ENCODE assay signal across 28 mouse cellular contexts in genomic region chr9:106776116-106776515, GRCm38 (mm10). TPM values are rescaled to one million over a fixed set of nuclear protein-coding genes. Genes with fewer than 3 reads are reported as not detected.
A peak's percentile ranks its signal among the peaks of the same experiment; 100 is the strongest.
DNase-seq lines count a peak whose midpoint lies in the region; ATAC-seq and TF ChIP-seq lines count a peak whose summit lies in the region.
"Had no signal": no experiment of that assay in that cellular context is flagged by ENCODE, and none has a peak within 500 bp of the region (broad histone marks: within the 10 kb centered on the region; RNA-seq: fewer than 3 reads in every experiment).

No protein-coding gene starts in this region.

- no peaks in the 10 kb centered on the region for H3K9me3 ChIP-seq in heart, embryonic 12.5 days (replicated peaks)
- H3K9me3 ChIP-seq in heart, embryonic 11.5 days (replicated peaks; ENCODE audit: control insufficient read depth, low read length) = no peaks in the 10 kb centered on the region
- H3K9me3 ChIP-seq in liver, embryonic 11.5 days (ENCODE audit: control insufficient read depth, low read length) = no peaks in the 10 kb centered on the region
- H3K9me3 ChIP-seq in liver, embryonic 14.5 days (ENCODE audit: control insufficient read depth, low read length) = no peaks in the 10 kb centered on the region
- H3K9me3 ChIP-seq: embryonic facial prominence, embryonic 13.5 days; embryonic facial prominence, embryonic 15.5 days; forebrain, embryonic 10.5 days; forebrain, embryonic 12.5 days; G1E had no signal

- H3K9ac ChIP-seq in heart, embryonic 12.5 days = no peak overlapping the region
- no peak overlapping the region for H3K9ac ChIP-seq in heart, embryonic 11.5 days (ENCODE audit: low read depth, low read length)
- H3K9ac ChIP-seq in liver, embryonic 11.5 days (ENCODE audit: low read depth, low read length) = no peak overlapping the region
- no peak overlapping the region for H3K9ac ChIP-seq in liver, embryonic 14.5 days (replicated peaks)
- H3K9ac ChIP-seq: embryonic facial prominence, embryonic 13.5 days; embryonic facial prominence, embryonic 15.5 days; forebrain, embryonic 12.5 days had no signal

- TF ChIP-seq CTCF in liver, embryonic 14.5 days (IDR thresholded peaks at IDR 0.05; ENCODE audit: low read depth) = no peak

- no peaks in the 10 kb centered on the region for H3K27me3 ChIP-seq in heart, embryonic 12.5 days (replicated peaks)
- no peaks in the 10 kb centered on the region for H3K27me3 ChIP-seq in heart, embryonic 11.5 days (ENCODE audit: control insufficient read depth, insufficient read depth, low read length)
- H3K27me3 ChIP-seq in liver, embryonic 11.5 days (replicated peaks; ENCODE audit: control insufficient read depth, insufficient read depth, low read length) = no peaks in the 10 kb centered on the region
- no peaks in the 10 kb centered on the region for H3K27me3 ChIP-seq in liver, embryonic 14.5 days (ENCODE audit: control insufficient read depth, insufficient read depth, low read length)
- H3K27me3 ChIP-seq: CH12.LX; embryonic facial prominence, embryonic 13.5 days; embryonic facial prominence, embryonic 15.5 days; forebrain, embryonic 12.5 days; Patski had no signal

- WGBS in heart, embryonic 12.5 days = 58% methylated on average over 1 of the region's 1 CpGs
- 68% methylated on average over 1 of the region's 1 CpGs for WGBS in heart, embryonic 11.5 days (ENCODE audit: insufficient replicate concordance)
- WGBS in liver, embryonic 11.5 days = 55% methylated on average over 1 of the region's 1 CpGs
- WGBS in liver, embryonic 14.5 days (ENCODE audit: insufficient replicate concordance) = 29% methylated on average over 1 of the region's 1 CpGs

- no peak overlapping the region for H3K4me3 ChIP-seq in heart, embryonic 12.5 days
- no peak overlapping the region for H3K4me3 ChIP-seq in heart, embryonic 11.5 days (ENCODE audit: low read depth, low read length)
- H3K4me3 ChIP-seq in liver, embryonic 11.5 days (ENCODE audit: low read depth, low read length) = no peak overlapping the region
- no peak overlapping the region for H3K4me3 ChIP-seq in liver, embryonic 14.5 days (ENCODE audit: insufficient read depth in 1 of 2, low read depth in 2 of 2, low read length in 2 of 2)
- H3K4me3 ChIP-seq: embryonic facial prominence, embryonic 13.5 days; embryonic facial prominence, embryonic 15.5 days; erythroblast, embryonic 14.5 days; forebrain, embryonic 10.5 days; forebrain, embryonic 12.5 days had no signal

- H3K27ac ChIP-seq in heart, embryonic 12.5 days (ENCODE audit: poor library complexity, severe bottlenecking) = no peak overlapping the region
- H3K27ac ChIP-seq in heart, embryonic 11.5 days (ENCODE audit: low read depth, low read length) = no peak overlapping the region
- H3K27ac ChIP-seq in liver, embryonic 11.5 days (ENCODE audit: low read depth, low read length) = no peak overlapping the region
- H3K27ac ChIP-seq in liver, embryonic 14.5 days = no peak overlapping the region
- H3K27ac ChIP-seq: embryonic facial prominence, embryonic 13.5 days; embryonic facial prominence, embryonic 15.5 days; forebrain, embryonic 10.5 days; forebrain, embryonic 12.5 days had no signal

- no peak for TF ChIP-seq EP300 in liver, embryonic 14.5 days (IDR thresholded peaks at IDR 0.05; ENCODE audit: low read depth)

- no peak overlapping the region for H3K4me2 ChIP-seq in heart, embryonic 12.5 days
- no peak overlapping the region for H3K4me2 ChIP-seq in heart, embryonic 11.5 days
- H3K4me2 ChIP-seq in liver, embryonic 11.5 days = no peak overlapping the region
- H3K4me2 ChIP-seq in liver, embryonic 14.5 days (ENCODE audit: low read depth) = no peak overlapping the region
- H3K4me2 ChIP-seq: embryonic facial prominence, embryonic 13.5 days; embryonic facial prominence, embryonic 15.5 days; forebrain, embryonic 12.5 days had no signal

- ATAC-seq in heart, embryonic 12.5 days (ENCODE audit: insufficient number of reproducible peaks, low FRiP score) = no peak
- no peak for ATAC-seq in heart, embryonic 11.5 days (replicated peaks; ENCODE audit: insufficient number of reproducible peaks, low FRiP score, low TSS enrichment)
- ATAC-seq in liver, embryonic 11.5 days (replicated peaks; ENCODE audit: low FRiP score) = peak; percentile 57; the same call in 1 of the 2 replicates
- peak; percentile 56; the same call in 1 of the 2 replicates for ATAC-seq in liver, embryonic 14.5 days (ENCODE audit: insufficient read depth)
- ATAC-seq: activated CD4-positive, CD25-positive, alpha-beta regulatory T cell, adult 4 months; CD4-positive, CD25-positive, alpha-beta regulatory T cell, adult 4 months; forebrain, embryonic 14.5 days; Patski had no signal

- H3K36me3 ChIP-seq in heart, embryonic 12.5 days = no peaks in the 10 kb centered on the region
- H3K36me3 ChIP-seq in heart, embryonic 11.5 days (ENCODE audit: control insufficient read depth, insufficient read depth, low read length) = no peaks in the 10 kb centered on the region
- no peaks in the 10 kb centered on the region for H3K36me3 ChIP-seq in liver, embryonic 11.5 days (ENCODE audit: control insufficient read depth, insufficient read depth, low read length)
- H3K36me3 ChIP-seq in liver, embryonic 14.5 days (replicated peaks; ENCODE audit: control insufficient read depth, insufficient read depth, low read depth) = no peaks in the 10 kb centered on the region
- H3K36me3 ChIP-seq: embryonic facial prominence, embryonic 13.5 days; embryonic facial prominence, embryonic 15.5 days; forebrain, embryonic 12.5 days had no signal

- H3K4me1 ChIP-seq in heart, embryonic 12.5 days (replicated peaks) = peaks cover 18% of the 10 kb centered on the region
- peaks cover 5% of the 10 kb centered on the region; the same call in 1 of the 2 replicates for H3K4me1 ChIP-seq in heart, embryonic 11.5 days (ENCODE audit: control insufficient read depth, insufficient read depth, low read length)
- no peaks in the 10 kb centered on the region; the same call in 1 of the 2 replicates for H3K4me1 ChIP-seq in liver, embryonic 11.5 days (replicated peaks; ENCODE audit: control insufficient read depth, insufficient read depth, low read length)
- H3K4me1 ChIP-seq in liver, embryonic 14.5 days (replicated peaks; ENCODE audit: control insufficient read depth in 2 of 2, insufficient read depth in 2 of 2, low read length in 1 of 2) = peaks cover 5 to 20% of the 10 kb centered on the region in 2 experiments
- H3K4me1 ChIP-seq: embryonic facial prominence, embryonic 13.5 days; embryonic facial prominence, embryonic 15.5 days; forebrain, embryonic 12.5 days had no signal

- DNase-seq in heart, adult 11 months = peak; percentile 25
- DNase-seq in heart, adult 8-10 months (ENCODE audit: low spot score) = peak; percentile 7
- no peak for DNase-seq in liver, embryonic 11.5 days (ENCODE audit: low spot score)
- no peak for DNase-seq in liver
- DNase-seq in liver, embryonic 14.5 days (ENCODE audit: low read depth in 3 of 3, low spot score in 3 of 3) = no peak
- DNase-seq in layer of hippocampus, postnatal 36 days = no peak
- DNase-seq: adrenal gland, adult 8-10 months; adrenal gland, postnatal 14 days; adrenal gland, postnatal 36 days; B cell, adult 2 months; cerebellum, adult 11-12 months; cerebellum, adult 2 months; cerebellum, adult 9-10 months; cerebellum, postnatal 10 days; cerebellum, postnatal 25 days had no signal

RNA-seq across cellular contexts. Expression of gene Rad54l2, which starts 12.9 kb away (rescaled TPM):
- 3.9 and 5.3 TPM in 2 replicates for polyA plus RNA-seq in heart, embryonic 12.5 days (2016; fragmentation: Nextera tagmentation; extraction: Ambion mirVana)
- total RNA-seq in heart, adult 8-10 months (2022) = 10 to 100 TPM; 10.3 to 11.1 (median 10.7) TPM
- polyA plus RNA-seq in heart, embryonic 11.5 days (2014; fragmentation: Nextera tagmentation; extraction: Ambion mirVana) = 3.2 and 5.8 TPM in 2 replicates
- 4.0 and 4.5 TPM in 2 replicates for polyA plus RNA-seq in liver, embryonic 11.5 days (2014; fragmentation: Nextera tagmentation; extraction: Ambion mirVana)
- polyA plus RNA-seq in liver, embryonic 14.5 days (2012; rRNA removed) = 2.4 and 3.7 TPM in 2 replicates
- polyA plus RNA-seq in liver, embryonic 14.5 days (2014; fragmentation: Nextera tagmentation; extraction: Ambion mirVana) = 0.96 and 1.3 TPM in 2 replicates
- total RNA-seq in layer of hippocampus, postnatal 36 days (2021) = 10 to 100 TPM; 16.8 to 17.8 TPM

RNA-seq across cellular contexts. Expression of gene Dcaf1, which starts 45.6 kb away (rescaled TPM):
- 20.7 and 22.6 TPM in 2 replicates for polyA plus RNA-seq in heart, embryonic 12.5 days (2016; fragmentation: Nextera tagmentation; extraction: Ambion mirVana)
- total RNA-seq in heart, adult 8-10 months (2022) = 10 to 100 TPM; 23.9 to 30.7 (median 25.3) TPM
- 21.7 and 23.5 TPM in 2 replicates for polyA plus RNA-seq in heart, embryonic 11.5 days (2014; fragmentation: Nextera tagmentation; extraction: Ambion mirVana)
- 35.5 and 45.4 TPM in 2 replicates for polyA plus RNA-seq in liver, embryonic 11.5 days (2014; fragmentation: Nextera tagmentation; extraction: Ambion mirVana)
- 11.9 and 13.4 TPM in 2 replicates for polyA plus RNA-seq in liver, embryonic 14.5 days (2012; rRNA removed)
- 10.5 and 13.6 TPM in 2 replicates for polyA plus RNA-seq in liver, embryonic 14.5 days (2014; fragmentation: Nextera tagmentation; extraction: Ambion mirVana)
- 10 to 100 TPM; 31.6 to 44.6 TPM for total RNA-seq in layer of hippocampus, postnatal 36 days (2021)

Comparison
In these comparisons a context has a peak if more than half of its experiments do, and no peak if none do; other contexts are left out.
1. DNase-seq: peak in heart, adult 11 months (single experiment) and heart, adult 8-10 months (single experiment); none in liver, embryonic 11.5 days (single experiment), liver (single experiment), liver, embryonic 14.5 days (0 of 3) and layer of hippocampus, postnatal 36 days (0 of 2).
2. ATAC-seq: peak in liver, embryonic 11.5 days (single experiment) and liver, embryonic 14.5 days (single experiment); none in heart, embryonic 12.5 days (single experiment) and heart, embryonic 11.5 days (single experiment).